Mouse (Mus musculus): ENCODE data around the gene Tcf20. TPM values are rescaled to one million over a fixed set of nuclear protein-coding genes. Genes with fewer than 3 reads are reported as not detected.

Gene Tcf20
- polyA plus RNA-seq, 1 experiment from 2014 or later, result 13.9 TPM

GRCm38 (mm10) chr15:82839146-82839545, 148.5 kb downstream of the Tcf20 start:
- no peaks in the 10 kb centered on the region for H3K27me3 ChIP-seq

GRCm38 (mm10) chr15:82829917-82830316, 157.8 kb downstream of the Tcf20 start:
- H3K9me3 ChIP-seq, result no peaks in the 10 kb centered on the region
- 85% methylated on average over 6 of the region's 6 CpGs for WGBS

More at GRCm38 (mm10) chr15:82839146-82839545, 148.5 kb downstream of the Tcf20 start:
- no peak overlapping the region for H3K4me2 ChIP-seq (replicated peaks)
- no peak overlapping the region for H3K4me3 ChIP-seq
- no peak for ATAC-seq (ENCODE audit: insufficient number of reproducible peaks, insufficient read depth, low FRiP score, low TSS enrichment)
- no peak overlapping the region for H3K9ac ChIP-seq
- H3K4me1 ChIP-seq, result no peaks in the 10 kb centered on the region
- no peaks in the 10 kb centered on the region for H3K9me3 ChIP-seq
- WGBS, result 88% methylated on average over 3 of the region's 3 CpGs
- H3K36me3 ChIP-seq, result no peaks in the 10 kb centered on the region
- H3K27ac ChIP-seq, result no peak overlapping the region

GRCm38 (mm10) chr15:82825866-82826265, 161.8 kb downstream of the Tcf20 start:
- H3K27me3 ChIP-seq, result no peaks in the 10 kb centered on the region
- no peak overlapping the region for H3K9ac ChIP-seq
- peaks cover 10% of the 10 kb centered on the region for H3K4me1 ChIP-seq
- H3K4me2 ChIP-seq (replicated peaks), result no peak overlapping the region
- no peak for ATAC-seq (ENCODE audit: insufficient number of reproducible peaks, insufficient read depth, low FRiP score, low TSS enrichment)
- H3K9me3 ChIP-seq, result no peaks in the 10 kb centered on the region
- no peak overlapping the region for H3K4me3 ChIP-seq
- 0 out of 2 replicates have a peak, but pooled peaks cover 6% of the 10 kb centered on the region for H3K36me3 ChIP-seq
- H3K27ac ChIP-seq, result no peak overlapping the region

More at GRCm38 (mm10) chr15:82829917-82830316, 157.8 kb downstream of the Tcf20 start:
- H3K4me1 ChIP-seq, result no peaks in the 10 kb centered on the region
- H3K4me2 ChIP-seq (replicated peaks), result no peak overlapping the region
- H3K4me3 ChIP-seq, result no peak overlapping the region
- no peaks in the 10 kb centered on the region for H3K27me3 ChIP-seq
- no peaks in the 10 kb centered on the region for H3K36me3 ChIP-seq
- H3K9ac ChIP-seq, result no peak overlapping the region
- ATAC-seq (ENCODE audit: insufficient number of reproducible peaks, insufficient read depth, low FRiP score, low TSS enrichment), result no peak
- no peak overlapping the region for H3K27ac ChIP-seq

- Histone ChIP-seq H3K9ac (no peak overlapping the region), H3K4me2 (replicated peaks) (no peak overlapping the region), H3K36me3 (peaks cover 11% of the 10 kb centered on the region; the same call in 1 of the 2 replicates), H3K27ac (no peak overlapping the region), H3K4me1 (peaks cover 10% of the 10 kb centered on the region), H3K27me3 (no peaks in the 10 kb centered on the region), H3K4me3 (no peak overlapping the region), H3K9me3 (no peaks in the 10 kb centered on the region)
- 71% methylated on average over 3 of the region's 4 CpGs for WGBS
- ATAC-seq (ENCODE audit: insufficient number of reproducible peaks, insufficient read depth, low FRiP score, low TSS enrichment), result no peak
Measured at GRCm38 (mm10) chr15:82822347-82822746, 165.3 kb downstream of the Tcf20 start.

GRCm38 (mm10) chr15:82821657-82822056, 166.0 kb downstream of the Tcf20 start:
- 85% methylated on average over 1 of the region's 1 CpGs for WGBS

GRCm38 (mm10) chr15:82815296-82815695, 172.4 kb downstream of the Tcf20 start:
- Histone ChIP-seq H3K4me1 (no peaks in the 10 kb centered on the region), H3K4me2 (replicated peaks) (no peak overlapping the region), H3K36me3 (peaks cover 29% of the 10 kb centered on the region), H3K4me3 (no peak overlapping the region), H3K27ac (no peak overlapping the region), H3K9ac (no peak overlapping the region), H3K9me3 (no peaks in the 10 kb centered on the region), H3K27me3 (no peaks in the 10 kb centered on the region)
- ATAC-seq (ENCODE audit: insufficient number of reproducible peaks, insufficient read depth, low FRiP score, low TSS enrichment), result no peak
- WGBS, result 84% methylated on average over 4 of the region's 4 CpGs

More at GRCm38 (mm10) chr15:82821657-82822056, 166.0 kb downstream of the Tcf20 start:
- no peak overlapping the region for H3K27ac ChIP-seq
- H3K9me3 ChIP-seq, result no peaks in the 10 kb centered on the region
- no peak overlapping the region for H3K4me3 ChIP-seq
- no peaks in the 10 kb centered on the region for H3K27me3 ChIP-seq
- no peak overlapping the region for H3K4me2 ChIP-seq (replicated peaks)
- H3K36me3 ChIP-seq, result peaks cover 17% of the 10 kb centered on the region; the same call in 1 of the 2 replicates
- no peak for ATAC-seq (ENCODE audit: insufficient number of reproducible peaks, insufficient read depth, low FRiP score, low TSS enrichment)
- H3K4me1 ChIP-seq, result peaks cover 10% of the 10 kb centered on the region
- no peak overlapping the region for H3K9ac ChIP-seq

GRCm38 (mm10) chr15:82814806-82815205, 172.9 kb downstream of the Tcf20 start:
- Histone ChIP-seq H3K4me1 (no peaks in the 10 kb centered on the region), H3K4me2 (replicated peaks) (no peak overlapping the region), H3K36me3 (peaks cover 30% of the 10 kb centered on the region), H3K27me3 (no peaks in the 10 kb centered on the region), H3K9me3 (no peaks in the 10 kb centered on the region), H3K4me3 (no peak overlapping the region), H3K9ac (no peak overlapping the region), H3K27ac (no peak overlapping the region)
- 68% methylated on average over 4 of the region's 4 CpGs for WGBS
- ATAC-seq (ENCODE audit: insufficient number of reproducible peaks, insufficient read depth, low FRiP score, low TSS enrichment), result no peak

- H3K27ac ChIP-seq, result no peak overlapping the region
- WGBS, result 82% methylated on average over 7 of the region's 7 CpGs
- peaks cover 34% of the 10 kb centered on the region for H3K36me3 ChIP-seq
- no peak overlapping the region for H3K4me3 ChIP-seq
- H3K9me3 ChIP-seq, result no peaks in the 10 kb centered on the region
- no peak overlapping the region for H3K4me2 ChIP-seq (replicated peaks)
- no peaks in the 10 kb centered on the region for H3K4me1 ChIP-seq
- no peak for ATAC-seq (ENCODE audit: insufficient number of reproducible peaks, insufficient read depth, low FRiP score, low TSS enrichment)
- H3K27me3 ChIP-seq, result no peaks in the 10 kb centered on the region
- H3K9ac ChIP-seq, result no peak overlapping the region
Measured at GRCm38 (mm10) chr15:82814321-82814720, 173.4 kb downstream of the Tcf20 start.

- no peak overlapping the region for H3K27ac ChIP-seq
- 96% methylated on average over 1 of the region's 1 CpGs for WGBS
- ATAC-seq (ENCODE audit: insufficient number of reproducible peaks, insufficient read depth, low FRiP score, low TSS enrichment), result no peak
- no peak overlapping the region for H3K9ac ChIP-seq
- peaks cover 23% of the 10 kb centered on the region for H3K36me3 ChIP-seq
- H3K4me2 ChIP-seq (replicated peaks), result no peak overlapping the region
- no peak overlapping the region for H3K4me3 ChIP-seq
- no peaks in the 10 kb centered on the region for H3K9me3 ChIP-seq
- H3K4me1 ChIP-seq, result no peaks in the 10 kb centered on the region
- H3K27me3 ChIP-seq, result no peaks in the 10 kb centered on the region
Measured at GRCm38 (mm10) chr15:82810556-82810955, 177.1 kb downstream of the Tcf20 start.

GRCm38 (mm10) chr15:82809511-82809910, 178.2 kb downstream of the Tcf20 start:
- no peak for ATAC-seq (ENCODE audit: insufficient number of reproducible peaks, insufficient read depth, low FRiP score, low TSS enrichment)
- H3K36me3 ChIP-seq, result peaks cover 18% of the 10 kb centered on the region
- WGBS, result 83% methylated on average over 6 of the region's 6 CpGs

GRCm38 (mm10) chr15:82806969-82807763, 180.5 kb downstream of the Tcf20 start:
- H3K4me3 ChIP-seq, result no peak overlapping the region
- H3K27ac ChIP-seq, result no peak overlapping the region
- no peak overlapping the region for H3K4me2 ChIP-seq (replicated peaks)
- H3K9me3 ChIP-seq, result no peaks in the 10 kb centered on the region
- H3K9ac ChIP-seq, result no peak overlapping the region
- WGBS, result 81% methylated on average over 5 of the region's 5 CpGs
- ATAC-seq (ENCODE audit: insufficient number of reproducible peaks, insufficient read depth, low FRiP score, low TSS enrichment), result no peak
- H3K36me3 ChIP-seq, result peaks cover 12% of the 10 kb centered on the region; the same call in 1 of the 2 replicates
- H3K27me3 ChIP-seq, result no peaks in the 10 kb centered on the region
- H3K4me1 ChIP-seq, result no peaks in the 10 kb centered on the region

More at GRCm38 (mm10) chr15:82809511-82809910, 178.2 kb downstream of the Tcf20 start:
- Histone ChIP-seq H3K4me1 (no peaks in the 10 kb centered on the region), H3K27me3 (no peaks in the 10 kb centered on the region), H3K4me2 (replicated peaks) (no peak overlapping the region), H3K27ac (no peak overlapping the region), H3K9ac (no peak overlapping the region), H3K4me3 (no peak overlapping the region), H3K9me3 (no peaks in the 10 kb centered on the region)
